ENCODE assay signal across 21 mouse cellular contexts in the genomic region with DNA sequence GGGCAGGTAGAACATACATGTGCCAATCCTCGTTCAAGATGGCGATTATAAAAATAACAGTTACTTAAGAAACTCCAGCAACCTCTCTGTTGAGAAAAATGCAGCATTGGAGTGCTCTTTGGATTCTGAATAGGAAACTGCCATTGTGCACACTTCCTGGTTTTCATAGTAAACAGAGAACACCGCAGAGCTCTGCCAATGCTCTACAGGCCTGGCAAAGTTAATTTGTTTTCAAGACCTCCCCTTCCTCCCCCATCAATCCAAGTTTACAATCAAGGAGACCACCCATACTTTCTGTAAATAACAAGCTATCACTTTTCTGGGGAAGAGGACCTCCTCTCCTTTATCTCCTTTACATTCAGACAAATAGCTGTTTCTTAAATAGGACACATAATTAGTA.
"Had no signal": no experiment of that assay in that cellular context is flagged by ENCODE, and none has a peak within 500 bp of the region (broad histone marks: within the 10 kb centered on the region; RNA-seq: fewer than 3 reads in every experiment).

No protein-coding gene starts in this region.

- H3K4me3 ChIP-seq: limb, embryonic 12.5 days; limb, embryonic 15.5 days; megakaryocyte, embryonic 14.5 days; midbrain, embryonic 10.5 days; midbrain, embryonic 13.5 days; myocyte; neural tube, embryonic 13.5 days; stomach, embryonic 15.5 days had no signal

- DNase-seq: kidney, adult 2 months; kidney, postnatal 14 days; kidney, postnatal 4 days; left cerebral cortex, postnatal 4 days; liver, postnatal 0 days; retina, postnatal 1 day; right cerebral cortex, postnatal 25 days; spleen, adult 18-20 months; thymus, postnatal 25 days had no signal

- H3K9ac ChIP-seq: limb, embryonic 12.5 days; limb, embryonic 15.5 days; liver, embryonic 14.5 days; liver, postnatal 0 days; midbrain, embryonic 13.5 days; neural tube, embryonic 13.5 days; stomach, embryonic 15.5 days had no signal

- H3K9me3 ChIP-seq: limb, embryonic 12.5 days; limb, embryonic 15.5 days; megakaryocyte, embryonic 14.5 days; midbrain, embryonic 10.5 days; midbrain, embryonic 13.5 days; neural tube, embryonic 13.5 days; stomach, embryonic 15.5 days had no signal

- ATAC-seq: intestine, postnatal 0 days; liver, postnatal 0 days; midbrain, embryonic 13.5 days; midbrain, embryonic 16.5 days had no signal

- H3K36me3 ChIP-seq: limb, embryonic 12.5 days; limb, embryonic 15.5 days; midbrain, embryonic 10.5 days; midbrain, embryonic 13.5 days; neural tube, embryonic 13.5 days; stomach, embryonic 15.5 days had no signal

- H3K4me2 ChIP-seq: limb, embryonic 12.5 days; limb, embryonic 15.5 days; liver, embryonic 11.5 days; midbrain, embryonic 13.5 days; neural tube, embryonic 13.5 days; stomach, embryonic 15.5 days had no signal

- H3K27ac ChIP-seq: limb, embryonic 12.5 days; limb, embryonic 15.5 days; liver, embryonic 14.5 days; midbrain, embryonic 10.5 days; midbrain, embryonic 13.5 days; neural tube, embryonic 13.5 days; stomach, embryonic 15.5 days had no signal

- H3K27me3 ChIP-seq: limb, embryonic 12.5 days; limb, embryonic 15.5 days; megakaryocyte, embryonic 14.5 days; midbrain, embryonic 13.5 days; neural tube, embryonic 13.5 days; stomach, embryonic 15.5 days had no signal

- H3K4me1 ChIP-seq: limb, embryonic 12.5 days; limb, embryonic 15.5 days; megakaryocyte, embryonic 14.5 days; stomach, embryonic 15.5 days had no signal
